Mouse (Mus musculus) heart, postnatal 0 days (tissue): Measurements from ENCODE around the gene Insm2. TPM values are rescaled to one million over a fixed set of nuclear protein-coding genes. Genes with fewer than 3 reads are reported as not detected.

Source experiments
- ATAC-seq: fragments of 200-750 bp; cut with Nextera tagmentation; 2 replicates; pipeline ENCODE4 v1.8.0; 2017; ENCODE audit warnings: low read depth, moderate number of reproducible peaks, moderate library complexity; ENCODE audit not compliant: insufficient read depth
- DNase-seq: peaks from one replicate; pipeline ENCODE4 v3.0.0-alpha.2; 2016; ENCODE audit warnings: low spot score
- H3K27ac ChIP-seq: fragments of 300-500 bp; sonication (generic); 2 replicates; pipeline ENCODE4 v1.5.1; 2014; ENCODE audit warnings: low read depth, mild to moderate bottlenecking
- H3K27me3 ChIP-seq: fragments of 300-500 bp; sonication (generic); 2 replicates; pipeline ENCODE4 v1.6.1; 2014; ENCODE audit warnings: low read length, mixed read lengths; ENCODE audit not compliant: control insufficient read depth, insufficient read depth
- H3K36me3 ChIP-seq: fragments of 300-500 bp; sonication (generic); replicated peaks from 2 replicates; pipeline ENCODE4 v1.6.1; 2014; ENCODE audit warnings: low read length, mixed read lengths; ENCODE audit not compliant: control insufficient read depth, insufficient read depth
- H3K4me1 ChIP-seq: fragments of 300-500 bp; sonication (generic); 2 replicates; pipeline ENCODE4 v1.6.1; 2014; ENCODE audit warnings: antibody characterized with exemption; ENCODE audit not compliant: control insufficient read depth, insufficient read depth
- H3K4me2 ChIP-seq: fragments of 300-500 bp; sonication (generic); 2 replicates; pipeline ENCODE4 v1.6.1; 2014; ENCODE audit warnings: low read depth, mild to moderate bottlenecking, low read length, moderate library complexity
- H3K4me3 ChIP-seq: fragments of 300-500 bp; sonication (generic); 2 replicates; pipeline ENCODE4 v1.5.1; 2014; ENCODE audit warnings: low read depth, low read length
- H3K9ac ChIP-seq: fragments of 300-500 bp; sonication (generic); replicated peaks from 2 replicates; pipeline ENCODE4 v1.6.1; 2014; ENCODE audit warnings: low read depth, low read length, mixed read lengths
- H3K9me3 ChIP-seq: fragments of 300-500 bp; sonication (generic); replicated peaks from 2 replicates; pipeline ENCODE4 v1.6.1; 2016; ENCODE audit warnings: low read length; ENCODE audit not compliant: control insufficient read depth
- CTCF ChIP-seq: IDR thresholded peaks from 2 replicates; pipeline ENCODE4 v1.5.1; 2016; ENCODE audit warnings: antibody characterized with exemption, control low read depth, low read depth
- EP300 ChIP-seq: IDR thresholded peaks from 2 replicates; pipeline ENCODE4 v1.6.1; 2016; ENCODE audit warnings: antibody characterized with exemption, low read depth
- WGBS: fragments of 180-500 bp; shearing (Covaris S2); extraction: QIAGEN DNeasy Blood & Tissue Kit; methylation state at CpG from one replicate; pipeline ENCODE4 v1.1.7; 2014; 5-methylcytosine and 5-hydroxymethylcytosine counted together
- polyA plus RNA-seq: library from polyadenylated mRNA; unstranded; fragments of >200 nt; fragmentation: Nextera tagmentation; extraction: Ambion mirVana; gene quantifications from 2 replicates; pipeline ENCODE4 v1.2.1, GENCODE M21; 2015
- total RNA-seq: library from RNA; depleted of rRNA; stranded (reverse); fragments of >200 nt; gene quantifications from 2 replicates; pipeline ENCODE4 v1.2.3, GENCODE M21; 2014; ENCODE audit warnings: low replicate concordance

The Insm2 gene
- total and polyA plus RNA-seq, 2 experiments from 2014 or later = not detected

DNA sequence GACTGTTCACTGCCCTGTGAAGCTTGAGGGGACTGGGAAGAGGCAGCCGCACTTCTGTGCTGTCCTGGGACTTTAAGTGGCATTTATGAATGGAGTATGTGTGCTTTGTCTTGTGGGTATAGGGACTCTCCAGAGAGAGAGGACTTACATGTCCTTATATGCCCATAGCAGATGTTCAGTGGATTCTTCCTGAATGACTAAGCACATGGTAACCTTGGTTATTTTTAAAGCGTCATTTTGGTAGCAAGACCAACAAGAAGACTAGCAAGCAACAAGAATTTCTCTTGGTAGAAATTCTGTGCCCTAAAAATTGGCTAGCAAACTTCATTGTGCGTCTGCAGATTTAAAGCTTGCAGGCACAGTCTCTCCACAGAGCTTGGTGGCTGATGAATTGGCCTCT lies 35.5 kb upstream of the Insm2 start:
- Histone ChIP-seq H3K27me3 (no peaks in the 10 kb centered on the region), H3K4me2 (no peak overlapping the region), H3K27ac (no peak overlapping the region), H3K4me3 (no peak overlapping the region), H3K9ac (no peak overlapping the region), H3K4me1 (no peaks in the 10 kb centered on the region), H3K36me3 (no peaks in the 10 kb centered on the region), H3K9me3 (no peaks in the 10 kb centered on the region; the same call in 1 of the 2 replicates)
- 90% methylated on average over 3 of the region's 3 CpGs for WGBS
- ATAC-seq = no peak
- DNase-seq = no peak
- no peak for TF ChIP-seq CTCF
- TF ChIP-seq EP300 = no peak

DNA sequence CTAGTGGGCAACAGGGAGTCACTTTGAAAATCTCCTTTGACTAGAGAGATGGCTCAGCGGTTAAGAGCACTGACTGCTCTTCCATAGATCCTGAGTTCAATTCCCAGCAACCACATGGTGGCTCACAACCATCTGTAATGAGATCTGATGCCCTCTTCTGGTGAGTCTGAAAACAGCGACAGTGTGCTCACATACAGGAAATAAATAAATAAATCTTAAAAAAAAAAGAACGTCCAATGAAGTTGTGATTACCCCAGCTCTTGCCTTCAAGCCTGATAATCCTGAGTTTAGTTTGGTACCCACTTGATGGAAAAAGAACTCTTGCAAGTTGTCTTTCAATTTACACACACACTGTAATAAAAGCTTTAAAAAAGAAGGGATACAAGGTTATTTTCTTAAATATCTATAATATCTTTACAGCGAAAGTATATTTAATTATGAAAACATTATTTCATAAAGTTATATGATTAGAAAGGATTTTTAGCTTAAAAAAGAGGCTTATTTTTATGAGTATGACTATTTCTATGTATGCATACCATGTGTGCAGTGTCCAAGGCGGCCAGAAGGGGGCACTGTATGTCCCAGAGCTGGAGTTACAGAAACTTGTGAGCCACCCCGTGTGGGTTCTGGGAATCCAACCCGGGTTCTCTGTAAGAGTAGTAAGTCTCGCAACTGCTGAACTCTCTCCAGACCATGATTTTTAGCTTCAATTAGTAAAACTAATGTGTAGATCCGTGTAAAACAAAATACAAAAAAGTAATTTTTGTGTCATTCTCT lies 34.9 kb upstream of the Insm2 start:
- no peaks in the 10 kb centered on the region for H3K27me3 ChIP-seq
- H3K27ac ChIP-seq = no peak overlapping the region
- no peak overlapping the region for H3K4me2 ChIP-seq
- ATAC-seq (no peak), DNase-seq (no peak)
- H3K36me3 ChIP-seq = no peaks in the 10 kb centered on the region
- WGBS = 82% methylated on average over 9 of the region's 9 CpGs
- TF ChIP-seq EP300 (no peak), CTCF (no peak)
- no peak overlapping the region for H3K4me3 ChIP-seq
- H3K9ac ChIP-seq = no peak overlapping the region
- H3K4me1 ChIP-seq = no peaks in the 10 kb centered on the region
- H3K9me3 ChIP-seq = no peaks in the 10 kb centered on the region; the same call in 1 of the 2 replicates

DNA sequence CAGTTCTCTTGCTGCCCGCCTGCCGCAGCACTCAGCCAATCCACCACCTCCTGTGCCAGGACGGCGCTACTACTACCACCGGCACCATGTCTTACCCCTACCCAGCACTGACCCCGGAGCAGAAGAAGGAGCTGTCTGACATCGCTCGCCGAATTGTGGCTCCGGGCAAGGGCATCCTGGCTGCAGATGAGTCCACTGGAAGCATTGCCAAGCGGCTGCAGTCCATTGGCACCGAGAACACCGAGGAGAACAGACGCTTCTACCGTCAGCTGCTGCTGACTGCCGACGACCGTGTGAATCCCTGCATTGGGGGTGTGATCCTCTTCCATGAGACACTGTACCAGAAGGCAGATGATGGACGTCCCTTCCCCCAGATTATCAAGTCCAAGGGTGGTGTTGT lies 34.0 kb upstream of the Insm2 start, which contains the start of gene Aldoart2:
Aldoart2 (plus strand) TSS at position 34 of the 400 bp plus-strand sequence.
- no peaks in the 10 kb centered on the region for H3K36me3 ChIP-seq
- H3K27ac ChIP-seq = no peak within 1 kb of the TSS
- WGBS = 89% methylated on average over 19 of the region's 19 CpGs
- no peaks in the 10 kb centered on the region; the same call in 1 of the 2 replicates for H3K9me3 ChIP-seq
- TF ChIP-seq EP300 (no peak), CTCF (no peak)
- H3K9ac ChIP-seq = no peak within 1 kb of the TSS
- H3K4me2 ChIP-seq = no peak within 1 kb of the TSS
- no peak within 1 kb of the TSS for H3K4me3 ChIP-seq
- DNase-seq = no peak
- H3K4me1 ChIP-seq = no peaks in the 10 kb centered on the region
- no peak for ATAC-seq
- H3K27me3 ChIP-seq = no peaks in the 10 kb centered on the region

DNA sequence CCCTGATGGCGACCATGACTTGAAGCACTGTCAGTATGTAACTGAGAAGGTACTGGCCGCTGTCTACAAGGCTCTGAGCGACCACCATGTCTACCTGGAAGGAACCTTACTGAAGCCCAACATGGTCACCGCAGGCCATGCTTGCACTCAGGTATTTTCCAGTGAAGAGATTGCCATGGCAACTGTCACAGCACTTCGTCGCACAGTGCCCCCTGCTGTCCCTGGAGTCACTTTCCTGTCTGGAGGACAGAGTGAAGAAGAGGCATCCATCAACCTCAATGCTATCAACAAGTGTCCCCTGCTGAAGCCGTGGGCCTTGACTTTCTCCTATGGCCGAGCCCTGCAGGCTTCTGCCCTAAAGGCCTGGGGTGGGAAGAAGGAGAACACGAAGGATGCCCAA lies 33.4 kb upstream of the Insm2 start:
- Histone ChIP-seq H3K9ac (no peak overlapping the region), H3K4me2 (no peak overlapping the region), H3K4me1 (no peaks in the 10 kb centered on the region), H3K36me3 (no peaks in the 10 kb centered on the region), H3K9me3 (no peaks in the 10 kb centered on the region; the same call in 1 of the 2 replicates), H3K4me3 (no peak overlapping the region), H3K27me3 (no peaks in the 10 kb centered on the region), H3K27ac (no peak overlapping the region)
- ATAC-seq (no peak), DNase-seq (no peak)
- no peak for TF ChIP-seq EP300
- TF ChIP-seq CTCF = no peak
- 70% methylated on average over 9 of the region's 9 CpGs for WGBS

DNA sequence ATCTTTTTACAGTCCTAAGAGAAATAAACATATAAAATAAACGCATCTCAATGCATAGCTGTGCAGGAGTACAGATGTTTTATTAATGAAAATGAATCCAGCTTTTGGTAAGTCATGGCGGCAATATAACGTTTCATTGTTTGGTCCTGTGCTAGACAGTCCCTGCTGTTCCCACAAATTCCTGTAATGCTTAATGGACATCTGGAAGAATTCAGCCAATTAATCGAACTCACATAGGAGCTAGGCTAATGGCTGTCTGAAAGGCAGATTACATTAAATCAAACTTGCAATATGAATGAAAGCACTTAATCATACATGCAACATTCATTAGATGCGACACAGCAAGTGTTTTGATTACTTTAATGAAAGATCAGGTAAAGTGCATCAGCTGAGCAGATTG lies 32.4 kb upstream of the Insm2 start:
- TF ChIP-seq EP300 (no peak), CTCF (no peak)

DNA sequence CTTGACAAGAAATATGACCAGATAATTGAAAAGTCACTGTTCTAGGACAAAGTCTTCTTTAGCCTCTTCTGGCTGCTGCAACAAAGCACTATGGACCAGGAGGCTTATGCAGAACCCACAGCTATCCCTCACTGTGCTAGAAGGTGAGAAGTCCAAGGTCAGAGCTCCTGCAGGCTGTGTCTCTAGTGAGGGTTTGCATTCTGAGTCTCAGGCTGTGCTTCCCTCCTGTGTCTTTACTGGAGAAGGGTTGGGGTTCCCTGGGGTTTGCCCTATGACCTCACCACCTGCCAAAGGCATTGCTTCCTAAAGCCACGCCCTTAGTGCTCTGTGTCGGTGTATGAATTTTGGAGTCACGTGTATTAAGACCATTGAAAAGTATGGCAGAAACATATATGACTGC lies 30.8 kb upstream of the Insm2 start:
- Histone ChIP-seq H3K4me1 (no peaks in the 10 kb centered on the region), H3K4me2 (no peak overlapping the region), H3K9ac (no peak overlapping the region), H3K27me3 (no peaks in the 10 kb centered on the region), H3K36me3 (no peaks in the 10 kb centered on the region), H3K9me3 (no peaks in the 10 kb centered on the region; the same call in 1 of the 2 replicates), H3K27ac (no peak overlapping the region), H3K4me3 (no peak overlapping the region)
- ATAC-seq (no peak), DNase-seq (no peak)
- 79% methylated on average over 3 of the region's 3 CpGs for WGBS
- no peak for TF ChIP-seq EP300
- no peak for TF ChIP-seq CTCF

More for the DNA sequence above, 32.4 kb upstream of the Insm2 start:
- Histone ChIP-seq H3K27me3 (no peaks in the 10 kb centered on the region), H3K9me3 (no peaks in the 10 kb centered on the region; the same call in 1 of the 2 replicates), H3K4me2 (no peak overlapping the region), H3K36me3 (no peaks in the 10 kb centered on the region), H3K27ac (no peak overlapping the region), H3K4me3 (no peak overlapping the region), H3K4me1 (no peaks in the 10 kb centered on the region), H3K9ac (no peak overlapping the region)
- DNase-seq = no peak
- WGBS = 77% methylated on average over 5 of the region's 5 CpGs
- no peak for ATAC-seq
